Mouse (Mus musculus): ENCODE results near the gene Smarcb1. TPM values are rescaled to one million over a fixed set of nuclear protein-coding genes. Genes with fewer than 3 reads are reported as not detected.
A peak's percentile ranks its signal among the peaks of the same experiment; 100 is the strongest.
"Not testable (repeated sequence)": the region's sequence is repeated elsewhere in the genome, so short reads cannot be mapped to it uniquely, and the experiment has no call there.

Gene Smarcb1
- polyA plus RNA-seq, 1 experiment from 2014 or later: 109 TPM

- H3K4me2 ChIP-seq: no peak overlapping the region
- H3K27ac ChIP-seq: no peak overlapping the region
- no peak overlapping the region for H3K4me3 ChIP-seq
- H3K36me3 ChIP-seq: peaks cover 91% of the 10 kb centered on the region
- ATAC-seq: no peak
- peaks cover 12% of the 10 kb centered on the region for H3K4me1 ChIP-seq
- H3K9me3 ChIP-seq (replicated peaks): no peaks in the 10 kb centered on the region
- 77% methylated on average over 6 of the region's 6 CpGs for WGBS (ENCODE audit: insufficient replicate concordance)
- no peaks in the 10 kb centered on the region for H3K27me3 ChIP-seq (replicated peaks)
- H3K9ac ChIP-seq: no peak overlapping the region
Observed at GRCm38 (mm10) chr10:75898039-75898564, 23.3 kb downstream of the Smarcb1 start.

GRCm38 (mm10) chr10:75897373-75897772, 24.0 kb downstream of the Smarcb1 start:
- peaks cover 19% of the 10 kb centered on the region for H3K4me1 ChIP-seq
- H3K9me3 ChIP-seq (replicated peaks): no peaks in the 10 kb centered on the region
- H3K4me2 ChIP-seq: no peak overlapping the region
- ATAC-seq: no peak
- H3K36me3 ChIP-seq: peaks cover 84% of the 10 kb centered on the region
- H3K27me3 ChIP-seq (replicated peaks): no peaks in the 10 kb centered on the region
- H3K4me3 ChIP-seq: no peak overlapping the region
- 49% methylated on average over 6 of the region's 6 CpGs for WGBS (ENCODE audit: insufficient replicate concordance)
- no peak overlapping the region for H3K9ac ChIP-seq
- no peak overlapping the region for H3K27ac ChIP-seq

- no peak overlapping the region for H3K4me3 ChIP-seq
- H3K4me2 ChIP-seq: no peak overlapping the region
- H3K36me3 ChIP-seq: peaks cover 72% of the 10 kb centered on the region
- H3K4me1 ChIP-seq: peaks cover 21% of the 10 kb centered on the region
- H3K27me3 ChIP-seq (replicated peaks): no peaks in the 10 kb centered on the region
- no peak overlapping the region for H3K9ac ChIP-seq
- H3K27ac ChIP-seq: no peak overlapping the region
- ATAC-seq: no peak
- 84% methylated on average over 1 of the region's 1 CpGs for WGBS (ENCODE audit: insufficient replicate concordance)
- H3K9me3 ChIP-seq (replicated peaks): no peaks in the 10 kb centered on the region
Observed at GRCm38 (mm10) chr10:75896208-75896607, 25.2 kb downstream of the Smarcb1 start.

- H3K9ac ChIP-seq: no peak overlapping the region
- H3K4me1 ChIP-seq: peaks cover 21% of the 10 kb centered on the region
- H3K27ac ChIP-seq: no peak overlapping the region
- H3K4me3 ChIP-seq: no peak overlapping the region
- H3K27me3 ChIP-seq (replicated peaks): no peaks in the 10 kb centered on the region
- WGBS (ENCODE audit: insufficient replicate concordance): 88% methylated on average over 5 of the region's 5 CpGs
- peaks cover 68% of the 10 kb centered on the region for H3K36me3 ChIP-seq
- no peak overlapping the region for H3K4me2 ChIP-seq
- ATAC-seq: no peak
- no peaks in the 10 kb centered on the region for H3K9me3 ChIP-seq (replicated peaks)
Observed at GRCm38 (mm10) chr10:75895730-75896129, 25.7 kb downstream of the Smarcb1 start.

- ATAC-seq: no peak
- H3K36me3 ChIP-seq: peaks cover 58% of the 10 kb centered on the region
- H3K27me3 ChIP-seq (replicated peaks): no peaks in the 10 kb centered on the region
- H3K9me3 ChIP-seq (replicated peaks): no peaks in the 10 kb centered on the region
- H3K27ac ChIP-seq: no peak overlapping the region
- H3K4me2 ChIP-seq: no peak overlapping the region
- no peak overlapping the region for H3K9ac ChIP-seq
- no peak overlapping the region for H3K4me3 ChIP-seq
- H3K4me1 ChIP-seq: peaks cover 21% of the 10 kb centered on the region
- WGBS (ENCODE audit: insufficient replicate concordance): 68% methylated on average over 6 of the region's 6 CpGs
Observed at GRCm38 (mm10) chr10:75894601-75895000, 26.8 kb downstream of the Smarcb1 start.

- 3% methylated on average over 51 of the region's 51 CpGs for WGBS (ENCODE audit: insufficient replicate concordance)
- H3K4me1 ChIP-seq: peaks cover 24% of the 10 kb centered on the region
- peak within 1 kb of the TSS; percentile 46 for H3K4me3 ChIP-seq
- no peak within 1 kb of the TSS for H3K27ac ChIP-seq
- no peaks in the 10 kb centered on the region for H3K9me3 ChIP-seq (replicated peaks)
- H3K27me3 ChIP-seq (replicated peaks): no peaks in the 10 kb centered on the region; the same call in 1 of the 2 replicates
- peak within 1 kb of the TSS; percentile 56 for H3K9ac ChIP-seq
- peaks cover 44% of the 10 kb centered on the region for H3K36me3 ChIP-seq
- peak within 1 kb of the TSS; percentile 86 for H3K4me2 ChIP-seq
- ATAC-seq: peak; percentile 97
Observed at GRCm38 (mm10) chr10:75893089-75893750, 28.2 kb downstream of the Smarcb1 start, which contains the start of gene Derl3. Gene Derl3 (plus strand): TSS chr10:75893413.

GRCm38 (mm10) chr10:75889406-75890153, 31.8 kb downstream of the Smarcb1 start:
- no peak for ATAC-seq
- no peak overlapping the region for H3K27ac ChIP-seq
- H3K9ac ChIP-seq: no peak overlapping the region

GRCm38 (mm10) chr10:75887504-75887903, 33.9 kb downstream of the Smarcb1 start:
- ATAC-seq; H3K36me3 ChIP-seq; H3K4me2 ChIP-seq; H3K9me3 ChIP-seq (replicated peaks); H3K9ac ChIP-seq; H3K4me1 ChIP-seq; H3K4me3 ChIP-seq; H3K27ac ChIP-seq: not testable (repeated sequence)
- peaks cover 14% of the 10 kb centered on the region for H3K27me3 ChIP-seq (replicated peaks)
- WGBS (ENCODE audit: insufficient replicate concordance): 55% methylated on average over 5 of the region's 5 CpGs

More at GRCm38 (mm10) chr10:75889406-75890153, 31.8 kb downstream of the Smarcb1 start:
- WGBS (ENCODE audit: insufficient replicate concordance): 46% methylated on average over 8 of the region's 8 CpGs
- Histone ChIP-seq H3K9me3 (replicated peaks) (no peaks in the 10 kb centered on the region), H3K36me3 (peaks cover 8% of the 10 kb centered on the region), H3K4me2 (no peak overlapping the region), H3K4me1 (peaks cover 24% of the 10 kb centered on the region), H3K4me3 (no peak overlapping the region), H3K27me3 (replicated peaks) (peaks cover 4% of the 10 kb centered on the region; the same call in 1 of the 2 replicates)

GRCm38 (mm10) chr10:75884742-75885141, 36.7 kb downstream of the Smarcb1 start:
- 68% methylated on average over 8 of the region's 8 CpGs for WGBS (ENCODE audit: insufficient replicate concordance)
- ATAC-seq: no peak
- no peak overlapping the region for H3K9ac ChIP-seq

GRCm38 (mm10) chr10:75883232-75883552, 38.2 kb downstream of the Smarcb1 start:
- Histone ChIP-seq H3K4me3 (no peak overlapping the region), H3K4me1 (peaks cover 6% of the 10 kb centered on the region; the same call in 1 of the 2 replicates), H3K36me3 (no peaks in the 10 kb centered on the region), H3K27me3 (replicated peaks) (peaks cover 29% of the 10 kb centered on the region), H3K27ac (no peak overlapping the region), H3K9me3 (replicated peaks) (no peaks in the 10 kb centered on the region), H3K9ac (no peak overlapping the region), H3K4me2 (peak overlapping the region; percentile 2; the same call in 1 of the 2 replicates)
- ATAC-seq: peak; percentile 52; the same call in 1 of the 2 replicates
- WGBS (ENCODE audit: insufficient replicate concordance): 2% methylated on average over 10 of the region's 10 CpGs

More at GRCm38 (mm10) chr10:75884742-75885141, 36.7 kb downstream of the Smarcb1 start:
- Histone ChIP-seq H3K27ac (no peak overlapping the region), H3K27me3 (replicated peaks) (peaks cover 29% of the 10 kb centered on the region), H3K4me1 (peaks cover 10% of the 10 kb centered on the region; the same call in 1 of the 2 replicates), H3K4me3 (no peak overlapping the region), H3K4me2 (no peak overlapping the region), H3K9me3 (replicated peaks) (no peaks in the 10 kb centered on the region), H3K36me3 (no peaks in the 10 kb centered on the region)

- Histone ChIP-seq H3K4me1 (peaks cover 6% of the 10 kb centered on the region; the same call in 1 of the 2 replicates), H3K9ac (no peak overlapping the region), H3K9me3 (replicated peaks) (no peaks in the 10 kb centered on the region), H3K4me3 (no peak overlapping the region), H3K36me3 (no peaks in the 10 kb centered on the region), H3K4me2 (peak overlapping the region; percentile 2; the same call in 1 of the 2 replicates), H3K27ac (peak overlapping the region; percentile 66), H3K27me3 (replicated peaks) (peaks cover 29% of the 10 kb centered on the region)
- WGBS (ENCODE audit: insufficient replicate concordance): 13% methylated on average over 15 of the region's 15 CpGs
- ATAC-seq: peak; percentile 53
Observed at GRCm38 (mm10) chr10:75882433-75883231, 38.8 kb downstream of the Smarcb1 start.
